Mouse (Mus musculus) granulocyte monocyte progenitor cell, adult 5-6 weeks (primary cell): Measurements from ENCODE around the gene Engase. TPM values are rescaled to one million over a fixed set of nuclear protein-coding genes. Genes with fewer than 3 reads are reported as not detected.

Experiments
- ATAC-seq: replicated peaks from 2 replicates; pipeline ENCODE4 v1.8.0; 2016; ENCODE audit warnings: mild to moderate bottlenecking, moderate TSS enrichment, inconsistent platforms; ENCODE audit not compliant: poor library complexity, severe bottlenecking
- total RNA-seq, 2 experiments: library from RNA; stranded (forward) in 1 of 2; stranded (reverse) in 1 of 2; fragments of 200-712, 200-1000 nt in 1 of 2; fragments of >200 nt in 1 of 2; fragmentation: Nextera tagmentation in 1 of 2; gene quantifications; 2 replicates each; pipeline ENCODE4 v1.2.3; 2014 to 2017

Gene Engase
- total RNA-seq, 2 experiments from 2014 or later = 4.8 to 5.7 TPM

GRCm38 (mm10) chr11:118486881-118487772, 10.5 kb downstream of the Engase start:
- ATAC-seq = no peak

- ATAC-seq = no peak
These were observed 11.7 kb downstream of the Engase start for GRCm38 (mm10) chr11:118488191-118488906.

GRCm38 (mm10) chr11:118488907-118489270, 12.3 kb downstream of the Engase start:
- ATAC-seq = no peak

GRCm38 (mm10) chr11:118490566-118491218, 14.1 kb downstream of the Engase start:
- peak; percentile 77 for ATAC-seq

GRCm38 (mm10) chr11:118491230-118491629, 14.6 kb downstream of the Engase start:
- ATAC-seq = no peak

GRCm38 (mm10) chr11:118493458-118493857, 16.8 kb downstream of the Engase start:
- no peak for ATAC-seq

GRCm38 (mm10) chr11:118494001-118494737, 17.5 kb downstream of the Engase start:
- no peak for ATAC-seq

GRCm38 (mm10) chr11:118495065-118495464, 18.4 kb downstream of the Engase start:
- ATAC-seq = no peak

- ATAC-seq = no peak
These were observed 19.5 kb downstream of the Engase start for GRCm38 (mm10) chr11:118496066-118496689.

GRCm38 (mm10) chr11:118502990-118503389, 26.4 kb downstream of the Engase start:
- no peak for ATAC-seq

GRCm38 (mm10) chr11:118503418-118504179, 27.0 kb downstream of the Engase start:
- no peak for ATAC-seq

- ATAC-seq = no peak
These were observed 27.5 kb downstream of the Engase start for GRCm38 (mm10) chr11:118504180-118504454.

GRCm38 (mm10) chr11:118507095-118507494, 30.5 kb downstream of the Engase start:
- ATAC-seq = no peak

- ATAC-seq = peak; percentile 53; the same call in 1 of the 2 replicates
These were observed 31.3 kb downstream of the Engase start for GRCm38 (mm10) chr11:118507904-118508303.

GRCm38 (mm10) chr11:118508341-118508740, 31.7 kb downstream of the Engase start:
- ATAC-seq = no peak

GRCm38 (mm10) chr11:118511851-118512250, 35.2 kb downstream of the Engase start:
- ATAC-seq = no peak

GRCm38 (mm10) chr11:118512257-118512910, 35.8 kb downstream of the Engase start:
- no peak for ATAC-seq

- no peak for ATAC-seq
These were observed 41.3 kb downstream of the Engase start for GRCm38 (mm10) chr11:118517924-118518323.

GRCm38 (mm10) chr11:118518743-118519142, 42.1 kb downstream of the Engase start:
- ATAC-seq = no peak
